8 mouse cellular contexts compared by ENCODE assay signal in the genomic region with DNA sequence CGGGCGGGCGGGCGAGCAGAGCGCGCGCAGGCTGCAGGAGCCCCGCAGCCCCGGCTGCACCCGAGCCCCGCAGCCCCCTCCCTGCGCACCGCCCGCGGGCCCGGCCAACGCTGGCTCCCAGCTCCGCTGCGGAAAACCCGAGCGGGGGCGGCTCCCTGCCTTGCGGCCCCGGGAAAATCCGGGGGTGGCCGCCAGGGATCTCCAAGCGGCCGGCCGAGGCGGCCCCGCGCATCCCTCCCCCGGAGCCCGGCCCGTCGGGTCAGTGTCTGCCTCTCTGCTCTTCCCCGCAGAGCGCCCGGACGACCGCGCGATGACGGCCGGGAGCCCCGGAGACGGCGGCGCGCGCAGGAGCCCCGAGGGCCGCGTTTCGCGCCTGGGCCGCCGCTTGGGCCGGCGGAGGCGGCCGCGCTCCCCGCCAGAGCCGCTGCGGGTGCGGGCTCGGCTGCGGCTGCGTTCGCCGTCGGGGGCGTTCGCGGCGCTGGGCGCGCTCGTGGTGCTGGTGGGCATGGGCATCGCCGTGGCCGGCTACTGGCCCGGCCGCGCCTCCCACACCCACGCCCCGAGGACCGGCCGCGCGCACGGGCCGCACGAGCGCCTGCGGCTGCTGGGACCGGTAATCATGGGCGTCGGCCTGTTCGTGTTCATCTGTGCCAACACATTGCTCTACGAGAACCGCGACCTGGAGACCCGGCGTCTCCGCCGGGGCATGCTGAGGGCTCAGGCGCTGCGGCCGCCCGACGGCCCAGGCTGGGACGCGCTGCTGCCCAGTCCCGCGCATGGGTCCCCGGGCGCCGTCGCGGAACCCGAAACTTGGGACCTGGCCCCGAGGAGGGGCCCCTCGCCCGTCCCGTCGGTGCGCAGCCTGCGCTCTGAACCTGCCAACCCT. TPM values are rescaled to one million over a fixed set of nuclear protein-coding genes. Genes with fewer than 3 reads are reported as not detected.
DNase-seq lines count a peak whose midpoint lies in the region; ATAC-seq and TF ChIP-seq lines count a peak whose summit lies in the region.

A gene (plus strand): TSS at position 311 of the 886 bp plus-strand sequence.

- peak within 1 kb of the TSS; percentile 85 for H3K4me3 ChIP-seq in megakaryocyte, embryonic 14.5 days (replicated peaks)
- peak within 1 kb of the TSS; percentile 43 for H3K4me3 ChIP-seq in cortical plate, adult 2 months (ENCODE audit: insufficient read depth, low read length)
- peak within 1 kb of the TSS; percentile 68 for H3K4me3 ChIP-seq in limb, embryonic 15.5 days
- H3K4me3 ChIP-seq in small intestine, adult 2 months (ENCODE audit: low read depth, low read length) = peak within 1 kb of the TSS; percentile 69

- peak within 1 kb of the TSS; percentile 82 for H3K4me2 ChIP-seq in limb, embryonic 15.5 days

- peaks cover 75% of the 10 kb centered on the region for H3K36me3 ChIP-seq in megakaryocyte, embryonic 14.5 days (replicated peaks; ENCODE audit: low read length)
- peaks cover 25% of the 10 kb centered on the region for H3K36me3 ChIP-seq in limb, embryonic 15.5 days
- peaks cover 19% of the 10 kb centered on the region for H3K36me3 ChIP-seq in small intestine, adult 2 months (ENCODE audit: control insufficient read depth, insufficient read depth, low read length)

- 0 out of 2 replicates have a peak, but pooled peaks cover 6% of the 10 kb centered on the region for H3K9me3 ChIP-seq in megakaryocyte, embryonic 14.5 days
- H3K9me3 ChIP-seq in limb, embryonic 15.5 days = no peaks in the 10 kb centered on the region

- WGBS in limb, embryonic 15.5 days = under 1% methylated on average over 95 of the region's 130 CpGs
- 1% methylated on average over 117 of the region's 130 CpGs for WGBS in small intestine, adult 2 months

- peak in 1 of 2 experiments; percentile 54 for DNase-seq in heart, postnatal 10 days
- no peak for DNase-seq in thymus, postnatal 36 days
- no peak for DNase-seq in gastrocnemius, postnatal 4 days (ENCODE audit: low spot score in 2 of 2)

- peak within 1 kb of the TSS; percentile 82 for H3K27ac ChIP-seq in cortical plate, adult 2 months (ENCODE audit: insufficient read depth, low read length)
- peak within 1 kb of the TSS; percentile 94 for H3K27ac ChIP-seq in limb, embryonic 15.5 days
- peak within 1 kb of the TSS; percentile 55 for H3K27ac ChIP-seq in small intestine, adult 2 months (ENCODE audit: insufficient read depth, low read depth, low read length)

- no peak for TF ChIP-seq POLR2A in cortical plate, adult 2 months (IDR thresholded peaks at IDR 0.05; ENCODE audit: extremely low read depth, insufficient read depth, low read length)
- no peak for TF ChIP-seq POLR2A in small intestine, adult 2 months (IDR thresholded peaks at IDR 0.05; ENCODE audit: low read depth, low read length)

- peaks cover 61% of the 10 kb centered on the region for H3K4me1 ChIP-seq in megakaryocyte, embryonic 14.5 days
- no peaks in the 10 kb centered on the region for H3K4me1 ChIP-seq in cortical plate, adult 2 months (ENCODE audit: control insufficient read depth, insufficient read depth, low read length)
- H3K4me1 ChIP-seq in limb, embryonic 15.5 days = peaks cover 88% of the 10 kb centered on the region
- H3K4me1 ChIP-seq in small intestine, adult 2 months (ENCODE audit: control insufficient read depth, insufficient read depth, insufficient read length, low read length) = peaks cover 9% of the 10 kb centered on the region

- peaks cover 75% of the 10 kb centered on the region for H3K27me3 ChIP-seq in megakaryocyte, embryonic 14.5 days (replicated peaks)
- H3K27me3 ChIP-seq in limb, embryonic 15.5 days = peaks cover 22% of the 10 kb centered on the region
- H3K27me3 ChIP-seq in small intestine, adult 2 months (ENCODE audit: control insufficient read depth, insufficient read depth, low read length) = peaks cover 27% of the 10 kb centered on the region

- ATAC-seq in megakaryocyte, adult 5-6 weeks (ENCODE audit: poor library complexity, severe bottlenecking) = no peak
- ATAC-seq in limb, embryonic 15.5 days (ENCODE audit: insufficient number of reproducible peaks, low FRiP score, low TSS enrichment, low read depth) = no peak; the same call in 1 of the 2 replicates

- intact Hi-C loops in heart, postnatal 10 days (cut with DNase I) = no loop called here

- peak within 1 kb of the TSS; percentile 79 for H3K9ac ChIP-seq in limb, embryonic 15.5 days

- no peak for TF ChIP-seq CTCF in cortical plate, adult 2 months (IDR thresholded peaks at IDR 0.05; ENCODE audit: extremely low read depth, insufficient read depth, low read length)
- no peak for TF ChIP-seq CTCF in small intestine, adult 2 months (IDR thresholded peaks at IDR 0.05; ENCODE audit: extremely low read depth, insufficient read length, insufficient replicate concordance, low read depth, low read length)

RNA-seq across cellular contexts. Expression of the gene that starts here (rescaled TPM):
- polyA plus RNA-seq in megakaryocyte, embryonic 14.5 days (2012; ENCODE audit: insufficient read depth, low replicate concordance) = not detected in 2 replicates
- not detected in 2 replicates for total RNA-seq in megakaryocyte, adult 5-6 weeks (2015)
- total RNA-seq in megakaryocyte, adult 5-6 weeks (2017) = not detected in 2 replicates
- polyA plus RNA-seq in cortical plate, adult 2 months (2012; rRNA removed) = 6.2 and 9.0 TPM in 2 replicates
- total RNA-seq in heart, postnatal 10 days (2021) = 10 to 100 TPM; 11.3 to 14.4 TPM
- 3.3 and 3.9 TPM in 2 replicates for polyA plus RNA-seq in limb, embryonic 15.5 days (2015; fragmentation: Nextera tagmentation; extraction: Ambion mirVana)
- 9.1 and 10.4 TPM in 2 replicates for polyA plus RNA-seq in small intestine, adult 2 months (2012; rRNA removed)
- 10 to 100 TPM in 1 of 2 experiments, 1 to 10 TPM in 1; 9.9 to 10.4 TPM for total RNA-seq in gastrocnemius, postnatal 4 days (2021)

Comparison
In these comparisons a context has a peak if more than half of its experiments do, and no peak if none do; other contexts are left out.
1. RNA of the gene that starts here (total RNA-seq): 11.3 to 14.4 TPM in heart, postnatal 10 days and 9.9 to 10.4 TPM in gastrocnemius, postnatal 4 days; not detected in megakaryocyte, adult 5-6 weeks; every median in the first group is over 10 times any median in the second.
2. Peak in every context shown above with its lines, with median percentiles within 50 percentile points of each other: H3K4me3 ChIP-seq and H3K27ac ChIP-seq.